Mouse (Mus musculus): ENCODE data around the gene Olfr1317.

Gene Olfr1317

DNA sequence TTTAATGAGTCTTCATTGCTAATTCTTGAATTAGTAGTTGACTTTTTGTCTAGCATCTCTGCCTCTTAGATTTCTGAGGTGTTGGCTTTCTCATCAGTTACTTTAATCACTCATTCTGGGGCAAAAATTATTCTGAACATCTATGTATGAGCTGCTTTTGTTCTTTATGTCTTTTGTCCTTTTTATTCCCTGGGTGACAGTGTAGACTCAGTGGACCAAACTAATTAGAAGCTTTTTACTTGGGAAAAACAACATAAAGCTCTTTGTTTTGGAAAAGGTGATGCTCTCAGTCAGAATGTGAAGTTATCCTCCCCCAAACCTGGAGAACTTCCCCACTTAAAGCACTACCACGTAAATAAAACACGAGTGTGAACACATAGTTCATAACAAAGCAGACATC is at the start of gene Olfr1317:
TSS of gene Olfr1317 (plus strand) at position 301 of the 400 bp plus-strand sequence.
- ATAC-seq (ENCODE audit: low TSS enrichment), result no peak

DNA sequence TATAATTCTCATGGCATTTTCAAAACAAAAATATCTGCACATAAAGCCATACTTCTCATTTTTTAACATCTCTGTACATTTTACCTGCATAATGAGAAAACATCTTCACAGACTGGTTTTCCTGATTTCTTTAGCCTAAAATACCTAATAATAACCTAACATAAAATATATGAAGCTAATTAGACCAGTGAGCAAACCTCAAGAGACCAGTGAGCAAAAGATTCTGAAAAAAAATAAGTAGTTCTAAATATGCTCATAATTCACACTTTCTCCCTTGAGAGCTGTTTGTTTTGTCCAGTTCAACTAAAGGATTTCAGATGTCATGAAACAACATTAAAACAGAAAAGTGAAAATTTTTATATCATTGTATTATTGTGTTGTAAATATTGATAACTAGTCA is 43.4 kb upstream of the Olfr1317 start, which contains the start of gene Olfr1314:
TSS of gene Olfr1314 (minus strand) at position 101 of the 400 bp plus-strand sequence.
- ATAC-seq (ENCODE audit: low TSS enrichment), result no peak

DNA sequence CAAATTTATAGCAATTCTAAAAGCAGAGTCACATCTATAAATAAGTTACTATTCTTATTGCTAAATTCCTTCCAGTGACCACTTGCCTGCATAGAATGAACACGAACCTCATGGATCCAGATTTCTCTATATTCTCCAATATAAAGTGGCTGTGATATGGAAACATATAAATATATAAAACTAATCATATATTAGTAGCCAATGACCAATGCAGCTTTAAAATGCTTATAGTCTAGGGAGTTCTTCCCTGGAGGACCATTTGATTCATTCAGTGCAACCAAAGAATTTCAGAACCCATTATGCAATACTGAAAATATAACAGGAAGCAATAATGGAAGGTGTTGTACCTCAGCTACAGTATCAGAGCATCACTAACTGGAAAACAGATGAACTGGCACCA is 24.8 kb upstream of the Olfr1317 start, which contains the start of gene Olfr1315-ps1:
TSS of gene Olfr1315-ps1 (minus strand) at position 101 of the 400 bp plus-strand sequence.
- ATAC-seq (ENCODE audit: low TSS enrichment), result no peak

DNA sequence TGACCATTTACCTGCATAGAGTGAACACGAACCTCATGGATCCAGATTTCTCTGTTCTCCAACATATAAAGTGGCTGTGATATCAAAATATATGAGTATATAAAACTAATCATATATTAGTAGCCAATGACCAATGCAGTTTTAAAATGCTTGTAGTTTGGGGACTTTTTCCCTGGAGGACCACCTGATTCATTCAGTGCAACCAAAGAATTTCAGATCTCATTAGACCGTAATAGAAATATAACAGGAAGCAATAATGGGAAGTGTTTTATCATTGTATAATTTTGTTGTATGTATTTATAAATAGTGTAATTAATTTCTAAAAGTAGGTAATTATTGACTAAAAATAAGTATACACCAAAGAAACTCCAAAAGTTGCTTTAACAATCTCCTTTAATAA is 5.3 kb upstream of the Olfr1317 start, which contains the start of gene Olfr1316:
TSS of gene Olfr1316 (minus strand) at position 101 of the 400 bp plus-strand sequence.
- ATAC-seq (ENCODE audit: low TSS enrichment), result no peak

DNA sequence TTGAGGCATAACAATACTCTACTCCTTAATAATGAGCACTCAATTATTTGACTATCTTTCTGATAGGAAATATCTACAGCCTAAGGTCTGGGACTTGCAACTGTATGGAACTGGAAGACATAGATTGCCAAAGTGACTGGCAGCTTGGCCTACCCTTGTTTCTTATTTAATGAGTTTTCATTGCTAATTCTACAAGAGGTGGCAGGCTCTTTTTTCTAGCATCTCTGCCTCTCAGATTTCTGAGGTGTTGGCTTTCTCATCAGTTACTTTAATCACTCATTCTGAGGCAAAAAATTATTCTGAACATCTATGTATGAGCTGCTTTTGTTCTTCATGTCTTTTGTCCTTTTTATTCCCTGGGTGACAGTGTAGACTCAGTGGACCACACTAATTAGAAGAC is 13.8 kb downstream of the Olfr1317 start, which contains the start of gene Olfr1318:
TSS of gene Olfr1318 (plus strand) at position 301 of the 400 bp plus-strand sequence.
- no peak for ATAC-seq (ENCODE audit: low TSS enrichment)

Data from frontal cortex, adult (tissue).